8 mouse cellular contexts compared by ENCODE assay signal in genomic region chr11:74895980-74896900, GRCm38 (mm10). TPM values are rescaled to one million over a fixed set of nuclear protein-coding genes. Genes with fewer than 3 reads are reported as not detected.
DNase-seq lines count a peak whose midpoint lies in the region; ATAC-seq lines count a peak whose summit lies in the region.

No protein-coding gene starts in this region.

- no peaks in the 10 kb centered on the region for H3K9me3 ChIP-seq in embryonic facial prominence, embryonic 13.5 days
- H3K9me3 ChIP-seq in heart, embryonic 10.5 days, result no peaks in the 10 kb centered on the region
- no peaks in the 10 kb centered on the region for H3K9me3 ChIP-seq in kidney, embryonic 15.5 days (replicated peaks)
- no peaks in the 10 kb centered on the region for H3K9me3 ChIP-seq in liver, embryonic 11.5 days (ENCODE audit: control insufficient read depth, low read length)

- H3K27ac ChIP-seq in embryonic facial prominence, embryonic 13.5 days, result peak overlapping the region; percentile 81
- H3K27ac ChIP-seq in heart, embryonic 10.5 days, result peak overlapping the region; percentile 89
- H3K27ac ChIP-seq in kidney, embryonic 15.5 days, result peak overlapping the region; percentile 91
- H3K27ac ChIP-seq in liver, embryonic 11.5 days (ENCODE audit: low read depth, low read length), result peak overlapping the region; percentile 77

- DNase-seq in A20 (ENCODE audit: low read depth, low spot score), result peak; percentile 71
- DNase-seq in adrenal gland, postnatal 36 days, result peak; percentile 87 to 89
- peak; percentile 88 for DNase-seq in heart, embryonic 10.5 days (ENCODE audit: low spot score)
- peak; percentile 81 for DNase-seq in liver, embryonic 11.5 days (ENCODE audit: low spot score)
- DNase-seq in splenic B cell, adult 2 months (ENCODE audit: low read depth, low spot score), result peak; percentile 54

- H3K4me3 ChIP-seq in embryonic facial prominence, embryonic 13.5 days, result peak overlapping the region; percentile 91
- peak overlapping the region; percentile 90 for H3K4me3 ChIP-seq in heart, embryonic 10.5 days
- peak overlapping the region; percentile 68 for H3K4me3 ChIP-seq in kidney, embryonic 15.5 days (replicated peaks)
- peak overlapping the region; percentile 78 for H3K4me3 ChIP-seq in liver, embryonic 11.5 days (ENCODE audit: low read depth, low read length)

- peak; percentile 18; the same call in 1 of the 2 replicates for ATAC-seq in embryonic facial prominence, embryonic 13.5 days (ENCODE audit: insufficient number of reproducible peaks, insufficient read depth, low FRiP score, low TSS enrichment, low read depth)
- ATAC-seq in kidney, embryonic 15.5 days (replicated peaks; ENCODE audit: low FRiP score), result peak; percentile 69
- ATAC-seq in liver, embryonic 11.5 days (replicated peaks; ENCODE audit: low FRiP score), result peak; percentile 66
- peak; percentile 20; the same call in 1 of the 2 replicates for ATAC-seq in monocyte, adult 5-6 weeks (replicated peaks; ENCODE audit: insufficient number of reproducible peaks, low FRiP score, low TSS enrichment, poor library complexity, severe bottlenecking)

- H3K4me1 ChIP-seq in embryonic facial prominence, embryonic 13.5 days, result peaks cover 20% of the 10 kb centered on the region
- H3K4me1 ChIP-seq in heart, embryonic 10.5 days, result peaks cover 19% of the 10 kb centered on the region
- H3K4me1 ChIP-seq in kidney, embryonic 15.5 days, result peaks cover 21% of the 10 kb centered on the region
- peaks cover 10% of the 10 kb centered on the region for H3K4me1 ChIP-seq in liver, embryonic 11.5 days (replicated peaks; ENCODE audit: control insufficient read depth, insufficient read depth, low read length)

- H3K36me3 ChIP-seq in embryonic facial prominence, embryonic 13.5 days, result peaks cover 22% of the 10 kb centered on the region
- H3K36me3 ChIP-seq in heart, embryonic 10.5 days, result peaks cover 23% of the 10 kb centered on the region
- peaks cover 22% of the 10 kb centered on the region for H3K36me3 ChIP-seq in kidney, embryonic 15.5 days
- peaks cover 19% of the 10 kb centered on the region for H3K36me3 ChIP-seq in liver, embryonic 11.5 days (ENCODE audit: control insufficient read depth, insufficient read depth, low read length)
- peaks cover 6% of the 10 kb centered on the region for H3K36me3 ChIP-seq in splenic B cell, adult 2 months (ENCODE audit: control insufficient read depth, insufficient read depth, low read length, poor library complexity, severe bottlenecking)

- no peaks in the 10 kb centered on the region for H3K27me3 ChIP-seq in embryonic facial prominence, embryonic 13.5 days
- H3K27me3 ChIP-seq in heart, embryonic 10.5 days (ENCODE audit: insufficient read depth, poor library complexity, severe bottlenecking), result no peaks in the 10 kb centered on the region
- H3K27me3 ChIP-seq in kidney, embryonic 15.5 days, result no peaks in the 10 kb centered on the region
- H3K27me3 ChIP-seq in liver, embryonic 11.5 days (replicated peaks; ENCODE audit: control insufficient read depth, insufficient read depth, low read length), result no peaks in the 10 kb centered on the region
- no peaks in the 10 kb centered on the region for H3K27me3 ChIP-seq in splenic B cell, adult 2 months (ENCODE audit: control insufficient read depth, insufficient read depth, low read length, poor library complexity, severe bottlenecking)

- H3K4me2 ChIP-seq in embryonic facial prominence, embryonic 13.5 days, result peak overlapping the region; percentile 98
- H3K4me2 ChIP-seq in kidney, embryonic 15.5 days, result peak overlapping the region; percentile 92
- H3K4me2 ChIP-seq in liver, embryonic 11.5 days, result peak overlapping the region; percentile 93

- under 1% methylated on average over 54 of the region's 55 CpGs for WGBS in embryonic facial prominence, embryonic 13.5 days
- under 1% methylated on average over 51 of the region's 55 CpGs for WGBS in heart, embryonic 10.5 days
- WGBS in kidney, embryonic 15.5 days, result 2% methylated on average over 48 of the region's 55 CpGs
- under 1% methylated on average over 49 of the region's 55 CpGs for WGBS in liver, embryonic 11.5 days

- peak overlapping the region; percentile 83 for H3K9ac ChIP-seq in embryonic facial prominence, embryonic 13.5 days
- peak overlapping the region; percentile 68 for H3K9ac ChIP-seq in kidney, embryonic 15.5 days
- peak overlapping the region; percentile 88 for H3K9ac ChIP-seq in liver, embryonic 11.5 days (ENCODE audit: low read depth, low read length)

RNA-seq across cellular contexts. Expression of gene Sgsm2, which starts 0.6 kb away (rescaled TPM):
- total RNA-seq in adrenal gland, postnatal 36 days (2021), result 10 to 100 TPM; 19.0 to 22.4 TPM
- polyA plus RNA-seq in embryonic facial prominence, embryonic 13.5 days (2015; fragmentation: Nextera tagmentation; extraction: Ambion mirVana), result 4.6 and 4.7 TPM in 2 replicates
- polyA plus RNA-seq in heart, embryonic 10.5 days (2016; fragmentation: Nextera tagmentation; extraction: Ambion mirVana), result 5.5 and 5.8 TPM in 2 replicates
- 6.1 and 7.3 TPM in 2 replicates for polyA plus RNA-seq in kidney, embryonic 15.5 days (2015; fragmentation: Nextera tagmentation; extraction: Ambion mirVana)
- polyA plus RNA-seq in liver, embryonic 11.5 days (2014; fragmentation: Nextera tagmentation; extraction: Ambion mirVana), result 4.2 TPM in 2 replicates
- total RNA-seq in monocyte, adult 5-6 weeks (2017), result 1.4 to 10.7 TPM (median 3.1 TPM) in 3 replicates

RNA-seq across cellular contexts. Expression of gene Tsr1, which starts 1.6 kb away (rescaled TPM):
- total RNA-seq in adrenal gland, postnatal 36 days (2021), result 10 to 100 TPM; 37.8 to 47.5 TPM
- 40.1 and 42.4 TPM in 2 replicates for polyA plus RNA-seq in embryonic facial prominence, embryonic 13.5 days (2015; fragmentation: Nextera tagmentation; extraction: Ambion mirVana)
- polyA plus RNA-seq in heart, embryonic 10.5 days (2016; fragmentation: Nextera tagmentation; extraction: Ambion mirVana), result 41.0 and 52.7 TPM in 2 replicates
- polyA plus RNA-seq in kidney, embryonic 15.5 days (2015; fragmentation: Nextera tagmentation; extraction: Ambion mirVana), result 50.6 and 51.4 TPM in 2 replicates
- 72.4 and 81.3 TPM in 2 replicates for polyA plus RNA-seq in liver, embryonic 11.5 days (2014; fragmentation: Nextera tagmentation; extraction: Ambion mirVana)
- 26.3 to 41.9 TPM (median 28.8 TPM) in 3 replicates for total RNA-seq in monocyte, adult 5-6 weeks (2017)

RNA-seq across cellular contexts. Expression of gene Smg6, which starts 29.4 kb away (rescaled TPM):
- 10 to 100 TPM; 19.2 to 23.5 TPM for total RNA-seq in adrenal gland, postnatal 36 days (2021)
- polyA plus RNA-seq in embryonic facial prominence, embryonic 13.5 days (2015; fragmentation: Nextera tagmentation; extraction: Ambion mirVana), result 22.4 and 22.5 TPM in 2 replicates
- polyA plus RNA-seq in heart, embryonic 10.5 days (2016; fragmentation: Nextera tagmentation; extraction: Ambion mirVana), result 11.8 and 14.0 TPM in 2 replicates
- 17.5 and 18.2 TPM in 2 replicates for polyA plus RNA-seq in kidney, embryonic 15.5 days (2015; fragmentation: Nextera tagmentation; extraction: Ambion mirVana)
- polyA plus RNA-seq in liver, embryonic 11.5 days (2014; fragmentation: Nextera tagmentation; extraction: Ambion mirVana), result 10.7 and 12.4 TPM in 2 replicates
- total RNA-seq in monocyte, adult 5-6 weeks (2017), result 25.4 to 48.6 TPM (median 28.2 TPM) in 3 replicates

RNA-seq across cellular contexts. Expression of gene Srr, which starts 29.5 kb away (rescaled TPM):
- 10 to 100 TPM; 44.4 to 45.9 TPM for total RNA-seq in adrenal gland, postnatal 36 days (2021)
- polyA plus RNA-seq in embryonic facial prominence, embryonic 13.5 days (2015; fragmentation: Nextera tagmentation; extraction: Ambion mirVana), result 29.9 and 30.6 TPM in 2 replicates
- polyA plus RNA-seq in heart, embryonic 10.5 days (2016; fragmentation: Nextera tagmentation; extraction: Ambion mirVana), result 16.9 and 17.0 TPM in 2 replicates
- polyA plus RNA-seq in kidney, embryonic 15.5 days (2015; fragmentation: Nextera tagmentation; extraction: Ambion mirVana), result 23.5 and 24.4 TPM in 2 replicates
- 10.0 and 10.1 TPM in 2 replicates for polyA plus RNA-seq in liver, embryonic 11.5 days (2014; fragmentation: Nextera tagmentation; extraction: Ambion mirVana)
- 0.75 to 5.8 TPM (median 3.9 TPM) in 3 replicates for total RNA-seq in monocyte, adult 5-6 weeks (2017)

Comparison
In these comparisons a context has a peak if more than half of its experiments do, and no peak if none do; other contexts are left out.
1. Peak in every context shown above with its lines: DNase-seq, ATAC-seq, H3K4me3 ChIP-seq and H3K27ac ChIP-seq.
2. ATAC-seq: peak in every context shown above with its lines; median percentile 69 in kidney, embryonic 15.5 days; 66 in liver, embryonic 11.5 days; 20 in monocyte, adult 5-6 weeks; 18 in embryonic facial prominence, embryonic 13.5 days.